10 mouse cellular contexts compared by ENCODE assay signal in the genomic region with DNA sequence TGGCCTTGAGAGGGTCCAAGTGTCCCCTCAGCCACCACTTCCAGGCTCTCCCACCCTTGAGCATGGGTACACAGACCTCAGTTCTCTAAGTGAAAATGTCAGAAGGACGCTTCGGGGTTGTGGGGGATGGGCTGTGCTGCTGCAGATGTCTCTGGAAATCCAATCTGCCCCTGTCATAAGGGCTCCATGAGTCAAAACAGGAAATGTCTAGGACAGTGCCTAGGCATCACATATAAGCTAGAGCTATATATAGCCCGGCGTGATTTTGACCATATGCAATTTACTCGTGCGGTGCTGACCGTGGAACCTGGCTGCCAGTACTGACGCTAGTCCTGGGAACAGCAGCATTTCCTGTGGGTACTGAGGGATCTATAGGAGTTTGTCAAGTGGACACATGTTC. TPM values are rescaled to one million over a fixed set of nuclear protein-coding genes. Genes with fewer than 3 reads are reported as not detected.
DNase-seq lines count a peak whose midpoint lies in the region; ATAC-seq and TF ChIP-seq lines count a peak whose summit lies in the region.
"Had no signal": no experiment of that assay in that cellular context is flagged by ENCODE, and none has a peak within 500 bp of the region (broad histone marks: within the 10 kb centered on the region; RNA-seq: fewer than 3 reads in every experiment).

No protein-coding gene starts in this region.

- H3K4me3 ChIP-seq in heart, postnatal 0 days (ENCODE audit: low read depth, low read length) = no peak overlapping the region
- H3K4me3 ChIP-seq in limb, embryonic 14.5 days (replicated peaks; ENCODE audit: low read length) = no peak overlapping the region

- H3K4me1 ChIP-seq in heart, postnatal 0 days (ENCODE audit: control insufficient read depth, insufficient read depth) = peaks cover 26% of the 10 kb centered on the region
- H3K4me1 ChIP-seq in limb, embryonic 14.5 days (ENCODE audit: control insufficient read depth, insufficient read depth, low read length) = 0 out of 2 replicates have a peak, but pooled peaks cover 2% of the 10 kb centered on the region

- DNase-seq in heart, postnatal 0 days (ENCODE audit: low spot score) = peak; percentile 40
- DNase-seq in heart, postnatal 14 days = no peak
- DNase-seq in thymus, postnatal 4 days = peak; percentile 25
- DNase-seq in thymus, postnatal 25 days = no peak
- DNase-seq in limb, embryonic 14.5 days (ENCODE audit: low spot score) = peak; percentile 53
- no peak for DNase-seq in adrenal gland, adult 2 months
- no peak for DNase-seq in left cerebral cortex, adult 18-20 months (ENCODE audit: low spot score in 2 of 2)
- DNase-seq: kidney, adult 8-10 months; retina, postnatal 1 day had no signal

- peak; percentile 25; the same call in 1 of the 2 replicates for ATAC-seq in heart, postnatal 0 days (ENCODE audit: insufficient read depth, low read depth)
- no peak for ATAC-seq in limb, embryonic 14.5 days (ENCODE audit: low FRiP score, low read depth)
- ATAC-seq: forebrain, embryonic 14.5 days had no signal

- peaks cover 11% of the 10 kb centered on the region for H3K36me3 ChIP-seq in heart, postnatal 0 days (replicated peaks; ENCODE audit: control insufficient read depth, insufficient read depth, low read length)
- H3K36me3 ChIP-seq in limb, embryonic 14.5 days (ENCODE audit: control insufficient read depth, insufficient read depth, low read length) = no peaks in the 10 kb centered on the region

- H3K27ac ChIP-seq in heart, postnatal 0 days (ENCODE audit: low read depth) = peak overlapping the region; percentile 45
- H3K27ac ChIP-seq in limb, embryonic 14.5 days (replicated peaks; ENCODE audit: low read depth, low read length) = no peak overlapping the region

- intact Hi-C loops in heart, postnatal 14 days (cut with DNase I) = no loop called here

- H3K27me3 ChIP-seq in heart, postnatal 0 days (ENCODE audit: control insufficient read depth, insufficient read depth, low read length) = no peaks in the 10 kb centered on the region
- no peaks in the 10 kb centered on the region for H3K27me3 ChIP-seq in limb, embryonic 14.5 days (ENCODE audit: control insufficient read depth, insufficient read depth, low read length)

- H3K9ac ChIP-seq in heart, postnatal 0 days (replicated peaks; ENCODE audit: low read depth, low read length) = no peak overlapping the region
- H3K9ac ChIP-seq in limb, embryonic 14.5 days (ENCODE audit: low read depth, low read length, severe bottlenecking) = no peak overlapping the region

- H3K9me3 ChIP-seq in heart, postnatal 0 days (replicated peaks; ENCODE audit: control insufficient read depth, low read length) = no peaks in the 10 kb centered on the region
- no peaks in the 10 kb centered on the region for H3K9me3 ChIP-seq in limb, embryonic 14.5 days (ENCODE audit: control insufficient read depth, low read length)

- no peak for TF ChIP-seq CTCF in heart, postnatal 0 days (IDR thresholded peaks at IDR 0.05; ENCODE audit: low read depth)

- peak; percentile 50; the same call in 1 of the 2 replicates for TF ChIP-seq EP300 in heart, postnatal 0 days (IDR thresholded peaks at IDR 0.05; ENCODE audit: low read depth)

- no peak overlapping the region for H3K4me2 ChIP-seq in heart, postnatal 0 days (ENCODE audit: low read depth, low read length)
- no peak overlapping the region for H3K4me2 ChIP-seq in limb, embryonic 14.5 days (replicated peaks; ENCODE audit: low read depth, low read length, severe bottlenecking)

- WGBS in heart, postnatal 0 days = 56% methylated on average over 8 of the region's 8 CpGs
- WGBS in limb, embryonic 14.5 days = 57% methylated on average over 8 of the region's 8 CpGs

- no peak for TF ChIP-seq POLR2A in limb, embryonic 14.5 days (IDR thresholded peaks at IDR 0.05; ENCODE audit: borderline replicate concordance, extremely low read depth, insufficient read depth, insufficient read length)

RNA-seq across cellular contexts. Expression of gene Gdpd5, which starts 20.2 kb away (rescaled TPM):
- total RNA-seq in heart, postnatal 0 days (2014; rRNA removed; ENCODE audit: low replicate concordance) = 35.9 and 47.8 TPM in 2 replicates
- polyA plus RNA-seq in heart, postnatal 0 days (2015; fragmentation: Nextera tagmentation; extraction: Ambion mirVana) = 24.4 and 28.9 TPM in 2 replicates
- total RNA-seq in heart, postnatal 14 days (2021) = 10 to 100 TPM; 32.8 to 33.0 TPM
- 14.5 and 21.0 TPM in 2 replicates for polyA plus RNA-seq in limb, embryonic 14.5 days (2012; rRNA removed)
- 11.8 and 13.6 TPM in 2 replicates for polyA plus RNA-seq in limb, embryonic 14.5 days (2014; fragmentation: Nextera tagmentation; extraction: Ambion mirVana)
- total RNA-seq in adrenal gland, adult 2 months (2021) = 10 to 100 TPM in 1 of 2 experiments, 1 to 10 TPM in 1; 7.2 to 12.9 TPM
- 26.6 TPM in 2 replicates for polyA plus RNA-seq in adrenal gland, adult 2 months (2012; rRNA removed)
- total RNA-seq in left cerebral cortex, adult 18-20 months (2021) = 10 to 100 TPM; 29.0 to 34.2 TPM

RNA-seq across cellular contexts. Expression of gene Serpinh1, which starts 48.3 kb away (rescaled TPM):
- 811 and 864 TPM in 2 replicates for total RNA-seq in heart, postnatal 0 days (2014; rRNA removed; ENCODE audit: low replicate concordance)
- polyA plus RNA-seq in heart, postnatal 0 days (2015; fragmentation: Nextera tagmentation; extraction: Ambion mirVana) = 522 and 571 TPM in 2 replicates
- 100 to 1,000 TPM; 387 to 469 TPM for total RNA-seq in heart, postnatal 14 days (2021)
- 1,525 and 1,858 TPM in 2 replicates for polyA plus RNA-seq in limb, embryonic 14.5 days (2012; rRNA removed)
- polyA plus RNA-seq in limb, embryonic 14.5 days (2014; fragmentation: Nextera tagmentation; extraction: Ambion mirVana) = 790 and 834 TPM in 2 replicates
- 100 to 1,000 TPM; 276 to 356 TPM for total RNA-seq in adrenal gland, adult 2 months (2021)
- 358 and 377 TPM in 2 replicates for polyA plus RNA-seq in adrenal gland, adult 2 months (2012; rRNA removed)
- 10 to 100 TPM; 20.2 to 23.6 TPM for total RNA-seq in left cerebral cortex, adult 18-20 months (2021)

Comparison
In these comparisons a context has a peak if more than half of its experiments do, and no peak if none do; other contexts are left out.
1. DNase-seq: peak in heart, postnatal 0 days (single experiment), thymus, postnatal 4 days (single experiment) and limb, embryonic 14.5 days (single experiment); none in heart, postnatal 14 days (0 of 2), thymus, postnatal 25 days (single experiment), adrenal gland, adult 2 months (single experiment) and left cerebral cortex, adult 18-20 months (0 of 2).
2. RNA of gene Serpinh1, which starts 48.3 kb away (total RNA-seq): 811 to 864 TPM in heart, postnatal 0 days, 387 to 469 TPM in heart, postnatal 14 days and 276 to 356 TPM in adrenal gland, adult 2 months; 20.2 to 23.6 TPM in left cerebral cortex, adult 18-20 months; every median in the first group is over 10 times any median in the second.